Mouse (Mus musculus) layer of hippocampus, adult 8-10 months (tissue): ENCODE data around the gene Atxn3. TPM values are rescaled to one million over a fixed set of nuclear protein-coding genes. Genes with fewer than 3 reads are reported as not detected.
A peak's percentile ranks its signal among the peaks of the same experiment; 100 is the strongest.
"Not testable (repeated sequence)": the region's sequence is repeated elsewhere in the genome, so short reads cannot be mapped to it uniquely, and the experiment has no call there.

Experiments used
- DNase-seq, 2 experiments: peaks; one replicate each; pipeline ENCODE4 v3.0.0; 2022; ENCODE audit warnings: low spot score in 2 of 2
- total RNA-seq, 4 experiments: library from RNA; stranded (reverse); gene quantifications; 2 replicates each; pipeline ENCODE4 v1.2.4; 2022

Atxn3 gene
- total RNA-seq, 4 experiments from 2014 or later = 20.4 to 27.9 (median 22.7) TPM

DNA sequence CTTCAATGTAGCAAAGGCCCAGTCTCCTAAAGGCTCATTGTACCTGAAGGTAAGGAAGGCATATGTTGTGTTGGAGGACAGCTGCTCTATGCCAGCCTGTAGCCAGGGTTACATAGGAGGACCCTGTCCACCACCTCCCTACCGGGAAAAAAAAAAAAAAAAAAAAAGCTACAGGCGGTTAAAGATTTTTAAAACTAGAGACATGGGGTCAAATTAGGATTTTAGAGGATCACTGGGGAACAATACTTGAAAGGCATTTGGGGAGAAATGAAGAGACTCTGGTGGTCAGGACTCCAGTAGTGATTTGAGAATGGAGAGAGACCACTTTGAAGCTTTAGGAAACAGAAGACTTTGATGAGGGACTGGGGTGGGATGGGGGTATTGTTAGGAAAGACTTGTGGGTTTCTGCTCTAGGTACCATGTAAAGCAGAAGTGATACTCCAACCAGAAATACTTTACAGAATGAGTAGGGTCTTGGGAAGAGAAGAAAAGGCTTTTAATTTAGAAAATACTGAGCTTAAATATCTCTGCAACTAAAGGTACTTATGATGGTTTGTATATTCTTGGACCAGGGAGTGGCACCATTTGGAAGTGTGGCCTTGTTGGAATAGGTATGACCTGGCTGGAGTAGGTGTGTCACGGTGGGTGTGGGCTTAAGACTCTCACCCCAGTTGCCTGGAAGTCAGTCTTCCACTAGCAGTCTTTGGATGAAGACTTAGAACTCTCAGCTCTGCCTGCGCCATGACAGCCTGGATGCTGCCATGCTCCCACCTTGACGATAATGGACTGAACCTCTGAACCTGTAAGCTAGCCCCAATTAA, 1.1 kb upstream of the Atxn3 start:
- not testable (repeated sequence) for DNase-seq

DNA sequence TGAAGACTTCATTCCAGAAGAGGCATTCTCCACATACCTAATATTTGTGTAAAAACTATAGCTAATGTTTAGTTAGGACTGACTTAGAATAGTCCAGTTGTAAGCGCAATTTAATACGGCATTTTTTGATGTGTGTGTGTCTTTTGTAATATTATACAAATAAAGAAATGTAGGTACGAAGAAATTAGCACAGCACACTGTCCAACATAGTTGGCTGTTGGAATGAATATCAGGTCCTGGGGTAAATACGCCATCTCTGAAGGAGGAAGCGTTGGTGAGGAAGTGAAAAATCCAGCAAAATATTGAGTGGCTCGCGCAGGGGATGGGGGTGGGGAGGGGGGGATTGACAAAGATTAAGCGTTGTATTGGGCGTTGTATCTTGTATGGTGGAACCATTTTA, 510 bp upstream of the Atxn3 start:
- DNase-seq = no peak

DNA sequence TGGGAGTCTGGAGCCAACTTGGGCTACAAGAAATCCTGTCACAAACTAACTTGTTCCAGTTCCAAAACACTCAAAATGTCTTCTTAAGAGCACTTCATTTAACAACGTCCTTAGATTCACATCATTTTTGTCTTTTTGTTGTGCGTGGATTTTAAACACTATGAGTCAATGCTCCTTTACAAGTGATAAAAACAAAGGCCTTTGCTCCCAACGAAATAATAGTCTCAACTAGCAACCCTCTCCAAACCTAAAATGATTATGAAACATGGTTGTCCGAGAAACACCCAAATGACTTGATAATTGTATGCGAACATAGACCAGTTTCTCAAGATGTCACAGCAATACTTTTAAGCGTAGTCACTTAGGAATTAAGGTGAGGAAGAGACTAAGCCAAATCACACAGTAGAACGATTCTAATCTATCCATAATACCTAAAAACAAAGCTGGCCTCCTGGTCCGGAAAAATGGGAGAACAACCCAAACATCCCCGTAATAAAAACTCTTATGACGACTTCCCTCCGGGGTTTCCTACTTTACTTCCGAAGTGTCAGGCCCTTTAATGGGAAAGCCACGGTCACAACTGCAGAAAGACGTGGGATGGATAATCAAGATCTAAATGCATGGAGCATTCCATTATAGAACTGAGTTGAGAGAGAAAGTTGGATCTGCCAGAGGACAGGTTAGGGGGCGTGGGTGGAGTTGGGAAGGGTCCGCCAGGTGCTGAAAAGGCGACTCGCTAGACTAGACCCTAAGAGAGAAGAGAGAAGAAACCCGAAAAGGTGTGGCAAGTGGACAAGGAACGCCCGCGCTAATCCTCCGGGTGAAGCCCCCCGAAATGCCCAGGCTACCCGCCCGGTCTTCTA, 736 bp downstream of the Atxn3 start:
- DNase-seq = peak in 1 of 2 experiments; percentile 30

DNA sequence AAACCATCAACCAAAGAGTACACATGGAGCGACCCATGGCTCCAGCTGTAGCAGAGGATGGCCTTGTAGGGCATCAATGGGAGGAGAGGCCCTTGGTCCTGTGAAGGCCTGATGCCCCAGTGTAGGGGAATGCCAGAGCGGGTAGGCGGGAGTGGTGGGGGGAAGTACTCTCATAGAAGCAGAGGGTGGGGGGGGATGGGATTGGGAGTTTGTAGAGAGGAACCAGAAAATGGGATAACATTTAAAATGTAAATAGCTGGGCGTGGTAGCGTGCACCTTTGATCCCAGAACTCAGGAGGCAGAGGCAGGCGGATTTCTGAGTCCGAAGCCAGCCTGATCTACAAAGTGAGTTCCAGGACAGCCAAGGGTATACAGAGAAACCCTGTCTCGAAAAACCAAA, 2.2 kb downstream of the Atxn3 start:
- not testable (repeated sequence) for DNase-seq

DNA sequence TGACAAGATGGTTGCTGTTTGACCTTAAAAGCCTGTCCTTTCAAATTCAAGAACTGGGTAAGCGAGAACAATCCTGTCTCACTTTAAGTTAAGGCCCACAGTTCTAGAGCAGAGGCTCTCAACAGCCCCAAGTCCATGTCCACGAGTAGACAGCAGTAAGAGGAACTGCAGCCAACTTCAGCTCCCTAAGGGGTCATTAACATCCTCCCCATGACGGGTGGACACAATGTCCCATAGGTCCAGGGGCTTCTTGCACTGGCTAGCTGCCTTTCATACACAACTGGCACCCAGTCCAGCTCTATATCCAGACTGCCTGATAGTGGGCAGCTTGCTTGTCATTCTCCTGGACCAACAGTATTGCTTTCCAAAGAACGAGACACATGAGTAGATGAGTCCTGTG, 9.2 kb downstream of the Atxn3 start:
- no peak for DNase-seq

DNA sequence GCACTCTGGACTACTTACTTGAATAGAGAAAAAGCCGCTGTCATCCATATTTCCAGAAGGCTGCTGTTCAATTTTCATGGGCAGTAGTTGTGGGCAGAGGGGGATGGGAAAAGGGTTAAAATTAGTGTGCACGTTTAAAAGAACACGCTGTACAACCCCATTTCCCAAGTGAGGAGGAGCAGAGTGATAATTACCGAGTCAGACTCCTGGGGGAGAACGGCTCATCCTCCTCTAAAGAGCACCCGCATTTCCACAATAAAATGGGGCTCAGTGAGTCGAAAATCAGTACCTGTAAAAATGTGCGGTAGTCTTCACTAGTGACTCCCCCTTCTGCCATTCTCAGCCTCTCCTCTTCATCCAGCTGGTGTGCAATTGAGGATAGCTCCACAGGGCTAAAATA, 10.1 kb downstream of the Atxn3 start:
- DNase-seq = peak in 1 of 2 experiments; percentile 5

DNA sequence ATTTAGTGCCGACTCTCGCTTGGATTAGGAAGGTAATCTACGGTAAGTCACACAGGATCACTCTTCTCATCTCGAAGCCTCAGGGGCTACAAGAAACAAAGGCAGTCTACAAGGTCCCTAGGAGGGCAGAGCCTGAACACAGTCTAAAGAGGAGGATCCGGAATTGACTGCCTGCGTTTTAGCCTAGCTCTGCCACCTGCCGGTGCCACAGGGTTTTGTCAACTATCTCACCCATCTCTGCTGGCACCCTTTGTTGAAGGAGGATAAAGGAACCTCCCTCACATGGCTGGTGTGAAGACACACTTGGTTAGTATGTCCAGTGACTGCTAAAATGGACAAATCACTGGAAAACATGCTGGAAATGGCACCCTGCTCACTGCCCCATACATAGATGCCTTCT, 20.5 kb downstream of the Atxn3 start:
- DNase-seq = no peak

DNA sequence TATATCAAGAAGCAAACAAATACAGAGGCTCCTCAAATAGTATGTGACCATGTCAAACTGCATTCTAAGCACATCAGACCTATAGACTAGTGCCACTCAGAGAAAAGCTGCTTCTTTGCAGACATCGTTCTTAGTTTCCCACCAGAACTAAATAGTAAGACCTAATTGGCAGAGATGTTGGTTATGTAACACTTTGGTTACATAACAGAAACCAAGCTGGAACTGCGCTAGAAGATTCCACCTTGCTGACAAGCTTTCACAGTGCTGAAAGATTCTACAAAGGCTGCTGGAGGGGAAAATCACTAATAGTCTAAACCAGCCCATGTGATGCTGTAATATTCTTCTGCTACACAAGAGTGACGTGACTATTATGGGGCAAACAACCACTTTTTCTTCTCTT, 22.8 kb downstream of the Atxn3 start:
- DNase-seq = no peak

DNA sequence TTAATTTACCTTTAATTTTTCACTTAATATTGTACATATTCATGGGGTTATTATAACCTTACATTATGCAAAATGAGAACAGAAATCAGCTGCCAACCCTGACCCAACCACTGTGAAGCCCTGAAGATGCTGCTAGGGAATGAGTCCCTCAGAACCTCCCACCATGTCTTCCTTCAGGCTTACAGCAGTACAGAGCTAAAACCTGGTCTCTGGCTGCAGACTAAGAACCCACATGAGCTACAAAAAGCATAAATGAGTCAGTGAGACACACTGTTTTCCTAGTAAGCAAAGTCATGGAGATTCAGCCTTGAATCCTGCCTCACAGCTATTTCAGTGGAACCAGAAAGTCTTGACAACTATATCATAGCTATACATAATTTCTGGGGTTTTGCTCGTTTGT, 29.6 kb downstream of the Atxn3 start:
- no peak for DNase-seq

DNA sequence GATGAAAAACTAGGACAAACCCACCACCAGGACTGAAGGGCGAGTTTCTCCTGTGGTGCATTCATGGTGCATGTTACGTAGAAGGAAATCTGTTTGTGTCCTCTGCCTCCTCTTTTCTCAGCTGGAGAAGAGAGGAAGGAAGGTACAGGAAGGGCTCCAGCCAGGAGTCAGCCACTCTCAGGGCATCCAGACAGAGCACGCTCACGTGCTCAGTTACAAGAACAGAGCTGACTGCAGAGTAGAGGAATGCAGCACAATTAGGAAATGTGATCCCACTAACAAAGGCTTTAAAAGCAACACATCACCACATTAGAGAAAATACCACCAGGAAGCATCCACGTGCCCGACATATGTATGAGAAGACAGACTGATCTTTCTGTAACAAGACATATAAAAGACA, 35.7 kb downstream of the Atxn3 start:
- DNase-seq = no peak

DNA sequence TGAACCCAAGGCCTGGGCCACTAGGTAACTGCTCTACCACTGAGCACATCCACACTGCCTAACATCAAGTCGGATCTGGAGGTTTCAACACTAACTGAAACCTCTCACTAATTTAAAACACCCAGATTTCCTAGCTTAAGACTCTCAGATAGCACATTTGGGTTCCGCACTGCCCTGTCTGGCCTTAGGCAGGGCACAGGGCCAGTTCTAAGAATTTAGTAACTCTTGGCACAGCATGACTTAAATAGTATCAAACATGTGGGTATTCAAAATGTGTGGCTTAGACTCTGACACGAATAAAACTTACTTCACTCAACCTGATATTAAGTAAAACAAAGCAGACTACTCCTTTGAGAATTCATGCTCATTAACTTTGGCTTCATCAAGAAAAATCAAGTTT, 38.2 kb downstream of the Atxn3 start:
- DNase-seq = no peak

DNA sequence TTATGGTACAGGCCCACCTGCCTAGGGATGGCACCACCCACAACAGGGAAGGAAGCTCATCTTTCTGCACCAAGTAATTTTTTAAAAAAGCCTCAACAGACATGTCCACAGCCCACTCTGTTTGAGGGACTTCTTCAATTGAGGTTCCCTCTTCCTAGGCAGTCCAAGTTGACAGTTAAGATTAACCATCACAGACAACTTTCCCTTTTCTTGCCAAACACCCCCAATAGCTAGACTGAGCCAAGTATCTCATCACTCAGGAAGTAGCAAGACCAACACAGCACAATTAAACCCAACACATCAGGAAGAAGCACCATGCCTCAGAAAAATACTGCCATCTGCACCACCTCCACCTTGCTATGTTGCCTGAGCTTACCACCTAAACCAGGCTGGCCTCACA, 40.9 kb downstream of the Atxn3 start:
- no peak for DNase-seq

DNA sequence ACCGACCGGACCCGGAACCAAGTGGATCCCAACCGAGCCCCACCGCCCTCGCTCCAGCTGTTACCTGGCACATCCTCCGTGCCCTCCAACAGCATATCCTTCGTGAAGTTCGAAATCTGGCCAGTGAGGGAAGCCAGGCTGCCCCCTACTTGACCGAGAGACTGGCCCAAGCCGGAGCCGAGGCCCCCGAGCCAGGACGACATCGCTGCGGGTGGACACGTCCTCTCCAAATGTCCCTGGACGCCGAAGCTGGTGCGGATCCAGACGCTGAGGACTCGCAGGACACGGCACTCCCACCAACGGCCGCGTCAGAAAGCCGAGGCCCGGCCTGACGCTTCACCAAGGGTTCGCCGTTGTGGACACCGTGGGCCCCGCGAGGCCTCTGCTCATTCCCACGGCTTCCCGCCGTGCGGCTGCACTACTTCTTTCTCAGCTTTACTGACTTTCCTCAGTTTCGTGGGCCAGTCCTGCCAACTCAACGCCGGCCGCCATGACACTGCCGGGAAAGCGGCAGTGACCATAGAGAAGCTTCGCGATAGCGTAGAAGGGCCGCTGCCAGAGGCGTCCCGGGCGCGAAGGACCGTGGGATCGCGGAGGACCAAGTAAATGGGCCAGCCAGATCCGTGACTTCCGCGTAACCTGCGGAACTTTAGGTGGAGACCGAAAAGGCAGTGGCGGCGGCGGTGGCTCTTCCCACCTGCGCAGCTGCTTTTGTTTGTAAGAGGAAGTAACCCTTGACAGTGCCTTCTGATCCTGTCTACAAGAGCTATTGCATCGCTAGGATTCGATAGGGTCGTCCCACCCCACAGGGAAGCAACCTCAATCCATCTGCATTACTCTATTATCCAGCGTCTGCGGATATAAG, 45.2 kb downstream of the Atxn3 start, which contains the start of gene Trip11:
TSS of gene Trip11 (minus strand) at position 642 of the 865 bp plus-strand sequence.
- DNase-seq = peak; percentile 81 to 92

DNA sequence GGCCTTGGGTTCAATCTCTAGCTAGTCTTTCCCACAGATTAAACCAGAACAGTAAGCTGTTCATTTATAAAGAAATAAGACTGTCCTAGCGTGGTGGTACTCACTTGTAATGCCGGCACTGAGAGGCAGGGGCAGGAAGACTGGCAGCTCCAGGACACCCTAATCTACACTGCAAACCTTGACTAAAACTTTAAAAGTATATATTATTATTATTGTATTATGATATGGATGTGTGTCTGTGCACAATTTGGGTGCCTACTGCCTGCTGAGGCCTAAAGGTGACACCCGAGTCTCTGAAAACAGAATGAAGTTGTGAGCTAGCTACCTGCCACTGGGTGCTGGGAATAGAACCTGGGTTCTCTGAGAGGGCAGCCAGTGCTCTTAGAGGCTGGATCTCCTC, 46.7 kb downstream of the Atxn3 start:
- DNase-seq = no peak

DNA sequence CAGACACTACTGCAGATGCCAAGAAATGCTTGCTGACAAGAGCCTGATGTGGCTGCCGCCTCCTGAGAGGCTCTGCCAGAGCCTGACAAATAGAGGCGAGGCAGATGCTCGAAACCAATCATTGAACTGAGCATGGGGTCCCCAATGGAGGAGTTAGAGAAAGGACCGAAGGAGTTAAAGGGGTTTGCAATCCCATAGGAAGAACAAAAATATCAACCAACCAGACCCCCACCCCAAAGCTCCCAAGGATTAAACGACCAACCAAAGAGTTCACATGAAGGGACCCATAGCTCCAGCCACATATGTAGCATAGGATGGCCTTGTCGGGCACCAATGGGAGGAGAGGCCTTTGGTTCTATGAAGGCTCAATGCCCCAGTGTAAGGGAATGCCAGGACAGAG, 47.7 kb downstream of the Atxn3 start:
- DNase-seq = no peak

DNA sequence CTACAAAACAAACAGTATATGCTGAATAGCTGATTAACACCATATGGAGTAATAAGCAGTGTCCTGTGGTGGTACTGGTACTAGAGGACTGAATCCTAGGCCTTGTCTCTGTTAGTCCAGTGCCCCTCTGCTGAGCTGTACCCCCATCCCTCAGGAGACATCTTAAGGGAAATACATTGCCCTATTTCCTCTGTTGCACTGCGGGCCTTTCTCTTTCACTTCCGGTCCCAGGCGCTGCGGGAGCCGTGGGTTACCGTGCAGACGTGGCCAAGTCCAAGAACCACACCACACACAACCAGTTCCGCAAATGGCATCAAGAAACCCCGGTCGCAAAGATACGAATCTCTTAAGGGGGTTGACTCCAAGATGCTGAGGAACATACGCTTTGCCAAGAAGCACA, 52.2 kb downstream of the Atxn3 start:
- no peak for DNase-seq

DNA sequence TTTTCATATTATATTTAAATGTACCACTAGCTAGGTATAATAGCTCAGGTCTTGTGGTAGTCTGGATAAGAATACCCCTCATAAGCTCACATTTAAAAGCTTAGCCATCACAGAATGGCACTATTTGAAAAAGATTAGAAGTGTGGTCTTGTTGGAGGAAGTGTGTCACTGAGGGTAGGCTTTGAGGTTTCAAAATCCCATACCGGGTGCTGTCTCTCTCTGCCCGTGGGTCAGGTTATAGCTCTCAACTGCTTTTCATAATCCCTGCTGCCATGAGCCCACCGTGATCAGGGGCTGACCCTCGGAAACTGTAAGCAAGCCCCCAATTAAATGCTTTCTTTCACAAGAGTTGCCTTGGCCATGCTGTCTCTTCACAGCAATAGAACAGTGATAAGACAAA, 53.1 kb downstream of the Atxn3 start:
- DNase-seq = no peak

DNA sequence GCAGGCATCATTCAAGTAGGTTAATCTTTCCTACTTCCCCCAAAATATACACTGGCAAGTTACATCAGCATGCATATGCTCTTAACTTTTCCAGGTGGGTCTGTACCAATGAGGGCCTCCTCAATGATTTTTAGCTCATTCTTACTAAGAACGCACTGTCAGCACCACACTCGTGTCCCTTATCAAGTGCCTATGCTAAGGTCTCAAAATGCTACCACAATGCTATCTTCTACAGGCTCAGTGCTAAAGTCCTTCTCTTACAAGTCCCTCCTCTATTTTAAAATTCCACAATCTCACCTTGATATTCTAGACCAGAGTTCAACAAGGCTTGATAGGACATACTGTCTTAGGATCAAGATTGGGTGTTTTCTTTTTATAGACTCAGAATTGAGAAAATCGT, 53.9 kb downstream of the Atxn3 start:
- no peak for DNase-seq

DNA sequence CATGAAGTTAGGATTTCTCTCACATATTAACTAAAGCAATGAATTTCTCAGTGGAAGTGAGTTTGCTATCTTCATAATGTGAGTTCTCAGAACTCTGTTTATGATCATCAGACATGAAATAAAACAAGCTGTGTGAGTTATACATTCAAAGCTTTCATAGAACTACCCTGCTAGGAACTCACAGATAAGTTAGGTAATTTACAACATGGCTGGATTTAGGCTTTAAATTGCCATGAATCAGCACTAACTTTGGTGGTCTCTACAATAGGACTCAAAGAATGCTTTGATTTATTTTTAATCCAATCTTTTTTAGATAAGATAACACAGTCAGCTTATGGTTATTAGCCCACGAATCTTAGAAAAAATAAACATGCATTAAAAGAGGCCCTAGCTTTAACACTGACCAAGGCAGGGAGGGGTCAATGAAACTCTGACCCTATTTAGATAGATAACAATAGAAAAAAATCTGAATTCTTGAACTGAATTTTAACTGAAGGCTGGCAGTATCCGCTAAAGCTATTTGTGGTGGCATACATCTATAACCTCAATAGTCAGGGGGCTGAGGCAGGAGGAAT, 58.3 kb downstream of the Atxn3 start:
- no peak for DNase-seq

DNA sequence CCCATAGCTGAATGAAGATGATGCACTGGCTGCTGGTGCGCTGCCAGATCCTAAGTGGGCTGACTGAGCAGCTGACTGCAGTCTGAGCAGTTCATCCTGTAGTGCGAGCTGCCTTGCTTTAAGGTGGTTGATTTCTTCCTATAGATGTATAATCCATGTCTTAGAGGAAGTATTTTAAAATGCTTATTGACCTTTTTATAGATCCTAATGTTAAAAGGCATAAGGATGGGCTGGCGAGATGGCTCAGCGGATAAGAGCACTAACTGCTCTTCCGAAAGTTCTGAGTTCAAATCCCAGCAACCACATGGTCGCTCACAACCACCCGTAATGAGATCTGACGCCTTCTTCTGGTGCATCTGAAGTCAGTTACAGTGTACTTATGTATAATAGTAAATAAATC, 59.1 kb downstream of the Atxn3 start:
- no peak for DNase-seq

DNA sequence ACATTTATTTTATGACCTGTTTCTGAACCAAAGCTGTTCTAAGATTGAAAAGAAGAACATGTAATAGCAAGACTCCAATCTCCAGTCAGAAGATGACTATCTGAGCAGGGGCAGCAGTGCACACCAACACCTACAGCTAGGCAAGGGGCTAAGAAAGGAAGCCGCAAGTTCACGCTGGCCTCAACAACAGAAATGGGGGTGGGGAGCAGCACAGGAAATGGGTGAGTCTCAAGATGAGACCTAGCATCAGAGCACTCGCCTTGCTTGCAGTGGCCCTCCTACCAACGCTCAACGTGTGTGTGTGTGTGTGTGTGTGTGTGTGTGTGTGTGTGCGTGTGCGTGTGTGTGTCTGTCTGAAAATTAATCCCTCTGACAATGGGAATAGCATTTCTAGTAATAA, 60.9 kb downstream of the Atxn3 start:
- DNase-seq = no peak
